Mouse (Mus musculus): Measurements from ENCODE around the gene Otogl. TPM values are rescaled to one million over a fixed set of nuclear protein-coding genes. Genes with fewer than 3 reads are reported as not detected.

Otogl gene
- polyA plus RNA-seq (2015; fragmentation: Nextera tagmentation; extraction: Ambion mirVana) = 0.01 and 0.04 TPM in 2 replicates

DNA sequence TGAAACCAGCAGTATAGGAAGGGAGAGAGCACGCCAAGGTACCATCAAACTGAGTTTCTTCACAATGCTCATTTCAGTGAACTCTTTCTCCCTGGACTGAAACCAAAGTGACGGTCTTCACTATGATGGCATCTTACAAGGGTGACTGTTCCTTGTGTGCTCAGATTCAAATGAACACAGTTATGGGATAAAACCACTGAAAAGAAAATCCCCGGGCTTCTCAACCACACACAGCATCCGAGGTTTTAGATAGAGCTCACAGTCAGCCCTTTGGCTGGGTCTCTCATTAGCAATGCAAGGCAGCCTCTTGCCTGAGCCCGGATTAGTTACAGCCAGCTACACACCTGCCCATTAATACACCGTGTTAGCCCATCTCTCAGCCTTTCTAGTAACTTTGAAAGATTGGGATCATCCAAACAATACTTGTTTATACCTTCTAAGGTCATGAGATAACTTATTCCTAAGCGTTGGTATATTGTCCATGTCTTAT, at the start of gene Otogl:
Gene Otogl, minus strand, starts transcription at position 51 of the 490 bp plus-strand sequence.
- H3K4me2 ChIP-seq (ENCODE audit: low read length) = no peak within 1 kb of the TSS
- WGBS = 60% methylated on average over 7 of the region's 7 CpGs
- H3K4me3 ChIP-seq (replicated peaks; ENCODE audit: low read depth, low read length) = no peak within 1 kb of the TSS
- H3K27me3 ChIP-seq (ENCODE audit: insufficient read depth, low read length) = no peaks in the 10 kb centered on the region
- H3K36me3 ChIP-seq (ENCODE audit: insufficient read depth, low read length) = no peaks in the 10 kb centered on the region
- no peaks in the 10 kb centered on the region for H3K9me3 ChIP-seq (replicated peaks; ENCODE audit: low read length)
- DNase-seq (ENCODE audit: low spot score) (no peak), ATAC-seq (replicated peaks; ENCODE audit: low FRiP score, low read depth) (no peak)
- no peaks in the 10 kb centered on the region for H3K4me1 ChIP-seq (replicated peaks; ENCODE audit: insufficient read depth, low read length)
- no peak within 1 kb of the TSS for H3K27ac ChIP-seq
- H3K9ac ChIP-seq (ENCODE audit: low read depth, low read length) = no peak within 1 kb of the TSS
- no peak for TF ChIP-seq CTCF (IDR thresholded peaks at IDR 0.05; ENCODE audit: low read depth)

GRCm38 (mm10) chr10:107956588-107956987, 44.7 kb upstream of the Otogl start:
- DNase-seq (ENCODE audit: low spot score) (peak; percentile 50), ATAC-seq (replicated peaks; ENCODE audit: low FRiP score, low read depth) (no peak)
- Histone ChIP-seq H3K27ac (no peak overlapping the region), H3K9me3 (replicated peaks; ENCODE audit: low read length) (no peaks in the 10 kb centered on the region), H3K4me3 (replicated peaks; ENCODE audit: low read depth, low read length) (no peak overlapping the region), H3K4me2 (ENCODE audit: low read length) (no peak overlapping the region), H3K4me1 (replicated peaks; ENCODE audit: insufficient read depth, low read length) (no peaks in the 10 kb centered on the region), H3K27me3 (ENCODE audit: insufficient read depth, low read length) (no peaks in the 10 kb centered on the region), H3K9ac (ENCODE audit: low read depth, low read length) (no peak overlapping the region), H3K36me3 (ENCODE audit: insufficient read depth, low read length) (no peaks in the 10 kb centered on the region)
- TF ChIP-seq CTCF (IDR thresholded peaks at IDR 0.05; ENCODE audit: low read depth) = no peak
- 67% methylated on average over 5 of the region's 5 CpGs for WGBS

- ATAC-seq (replicated peaks; ENCODE audit: low FRiP score, low read depth) = no peak
- TF ChIP-seq CTCF (IDR thresholded peaks at IDR 0.05; ENCODE audit: low read depth) = no peak
- H3K36me3 ChIP-seq (ENCODE audit: insufficient read depth, low read length) = no peaks in the 10 kb centered on the region
- H3K4me1 ChIP-seq (replicated peaks; ENCODE audit: insufficient read depth, low read length) = no peaks in the 10 kb centered on the region
- no peaks in the 10 kb centered on the region for H3K27me3 ChIP-seq (ENCODE audit: insufficient read depth, low read length)
- 49% methylated on average over 6 of the region's 6 CpGs for WGBS
- peak; percentile 55 for DNase-seq (ENCODE audit: low spot score)
- no peak overlapping the region for H3K4me3 ChIP-seq (replicated peaks; ENCODE audit: low read depth, low read length)
- no peak overlapping the region for H3K4me2 ChIP-seq (ENCODE audit: low read length)
- no peaks in the 10 kb centered on the region for H3K9me3 ChIP-seq (replicated peaks; ENCODE audit: low read length)
- no peak overlapping the region for H3K9ac ChIP-seq (ENCODE audit: low read depth, low read length)
- H3K27ac ChIP-seq = no peak overlapping the region
These were observed 42.5 kb upstream of the Otogl start for GRCm38 (mm10) chr10:107954444-107954843.

- H3K4me3 ChIP-seq (replicated peaks; ENCODE audit: low read depth, low read length) = no peak overlapping the region
- TF ChIP-seq CTCF (IDR thresholded peaks at IDR 0.05; ENCODE audit: low read depth) = no peak
- H3K36me3 ChIP-seq (ENCODE audit: insufficient read depth, low read length) = no peaks in the 10 kb centered on the region
- H3K4me1 ChIP-seq (replicated peaks; ENCODE audit: insufficient read depth, low read length) = no peaks in the 10 kb centered on the region
- no peaks in the 10 kb centered on the region for H3K27me3 ChIP-seq (ENCODE audit: insufficient read depth, low read length)
- no peak overlapping the region for H3K4me2 ChIP-seq (ENCODE audit: low read length)
- H3K9me3 ChIP-seq (replicated peaks; ENCODE audit: low read length) = no peaks in the 10 kb centered on the region
- WGBS = 86% methylated on average over 6 of the region's 6 CpGs
- no peak overlapping the region for H3K27ac ChIP-seq
- DNase-seq (ENCODE audit: low spot score) = no peak
- H3K9ac ChIP-seq (ENCODE audit: low read depth, low read length) = no peak overlapping the region
- ATAC-seq (replicated peaks; ENCODE audit: low FRiP score, low read depth) = no peak
These were observed 39.7 kb upstream of the Otogl start for GRCm38 (mm10) chr10:107951596-107951995.

DNA sequence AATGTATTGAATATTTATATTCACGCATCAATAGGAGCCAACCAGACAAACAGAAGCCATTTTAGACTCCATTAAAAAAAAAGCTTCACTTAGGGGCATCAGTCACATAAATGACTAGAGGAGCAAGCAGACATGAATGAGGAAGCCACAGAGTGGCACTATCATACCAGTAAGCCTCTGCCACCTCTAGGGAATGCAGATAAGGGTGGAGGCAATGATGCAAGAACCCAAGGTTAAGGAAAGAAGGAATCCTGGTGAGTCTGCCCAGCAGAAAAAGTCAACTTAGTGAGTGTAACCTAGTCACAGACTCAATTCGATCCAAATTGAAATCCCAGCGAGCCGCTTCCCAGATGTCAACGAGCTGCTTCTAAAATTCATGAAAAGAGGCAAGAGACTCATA, 38.0 kb upstream of the Otogl start:
- ATAC-seq (replicated peaks; ENCODE audit: low FRiP score, low read depth) = no peak
- H3K36me3 ChIP-seq (ENCODE audit: insufficient read depth, low read length) = no peaks in the 10 kb centered on the region
- no peaks in the 10 kb centered on the region for H3K4me1 ChIP-seq (replicated peaks; ENCODE audit: insufficient read depth, low read length)
- H3K9me3 ChIP-seq (replicated peaks; ENCODE audit: low read length) = no peaks in the 10 kb centered on the region
- no peak overlapping the region for H3K4me2 ChIP-seq (ENCODE audit: low read length)
- no peak overlapping the region for H3K4me3 ChIP-seq (replicated peaks; ENCODE audit: low read depth, low read length)
- TF ChIP-seq CTCF (IDR thresholded peaks at IDR 0.05; ENCODE audit: low read depth) = peak; percentile 25; the same call in 1 of the 2 replicates
- DNase-seq (ENCODE audit: low spot score) = no peak
- H3K27ac ChIP-seq = no peak overlapping the region
- 93% methylated on average over 5 of the region's 5 CpGs for WGBS
- H3K9ac ChIP-seq (ENCODE audit: low read depth, low read length) = no peak overlapping the region
- no peaks in the 10 kb centered on the region for H3K27me3 ChIP-seq (ENCODE audit: insufficient read depth, low read length)

- no peak for ATAC-seq (replicated peaks; ENCODE audit: low FRiP score, low read depth)
These were observed 36.7 kb upstream of the Otogl start for GRCm38 (mm10) chr10:107948647-107949046.

GRCm38 (mm10) chr10:107948038-107948437, 36.1 kb upstream of the Otogl start:
- Histone ChIP-seq H3K9me3 (replicated peaks; ENCODE audit: low read length) (no peaks in the 10 kb centered on the region), H3K36me3 (ENCODE audit: insufficient read depth, low read length) (no peaks in the 10 kb centered on the region), H3K4me3 (replicated peaks; ENCODE audit: low read depth, low read length) (no peak overlapping the region), H3K9ac (ENCODE audit: low read depth, low read length) (no peak overlapping the region), H3K4me1 (replicated peaks; ENCODE audit: insufficient read depth, low read length) (no peaks in the 10 kb centered on the region), H3K27me3 (ENCODE audit: insufficient read depth, low read length) (no peaks in the 10 kb centered on the region), H3K27ac (no peak overlapping the region), H3K4me2 (ENCODE audit: low read length) (no peak overlapping the region)
- ATAC-seq (replicated peaks; ENCODE audit: low FRiP score, low read depth) (no peak), DNase-seq (ENCODE audit: low spot score) (no peak)
- TF ChIP-seq CTCF (IDR thresholded peaks at IDR 0.05; ENCODE audit: low read depth) = no peak
- WGBS = 94% methylated on average over 1 of the region's 1 CpGs

More at GRCm38 (mm10) chr10:107948647-107949046, 36.7 kb upstream of the Otogl start:
- WGBS = 80% methylated on average over 8 of the region's 8 CpGs
- Histone ChIP-seq H3K27ac (no peak overlapping the region), H3K4me2 (ENCODE audit: low read length) (no peak overlapping the region), H3K27me3 (ENCODE audit: insufficient read depth, low read length) (no peaks in the 10 kb centered on the region), H3K36me3 (ENCODE audit: insufficient read depth, low read length) (no peaks in the 10 kb centered on the region), H3K4me3 (replicated peaks; ENCODE audit: low read depth, low read length) (no peak overlapping the region), H3K9ac (ENCODE audit: low read depth, low read length) (no peak overlapping the region), H3K4me1 (replicated peaks; ENCODE audit: insufficient read depth, low read length) (no peaks in the 10 kb centered on the region), H3K9me3 (replicated peaks; ENCODE audit: low read length) (no peaks in the 10 kb centered on the region)
- TF ChIP-seq CTCF (IDR thresholded peaks at IDR 0.05; ENCODE audit: low read depth) = no peak
- no peak for DNase-seq (ENCODE audit: low spot score)
